25 mouse cellular contexts compared by ENCODE assay signal in genomic region chr3:39830488-39831056, GRCm38 (mm10).
DNase-seq lines count a peak whose midpoint lies in the region; ATAC-seq and TF ChIP-seq lines count a peak whose summit lies in the region.
"Had no signal": no experiment of that assay in that cellular context is flagged by ENCODE, and none has a peak within 500 bp of the region (broad histone marks: within the 10 kb centered on the region; RNA-seq: fewer than 3 reads in every experiment).

No protein-coding gene starts in this region.

- H3K4me2 ChIP-seq in CH12.LX (ENCODE audit: insufficient read depth, low read depth, poor library complexity, severe bottlenecking), result peak overlapping the region; percentile 33; the same call in 1 of the 2 replicates
- H3K4me2 ChIP-seq: heart, embryonic 11.5 days; hindbrain, embryonic 13.5 days; intestine, embryonic 15.5 days had no signal

- DNase-seq in CD4-positive helper T cell, adult 2 months (ENCODE audit: low read depth, low spot score), result peak; percentile 7
- peak; percentile 21 for DNase-seq in CH12.LX (ENCODE audit: extremely low read depth)
- no peak for DNase-seq in left cerebral cortex, adult 11 months (ENCODE audit: low spot score)
- no peak for DNase-seq in cerebellum, adult 8-10 months
- DNase-seq in retina, embryonic 14.5 days (ENCODE audit: low spot score), result no peak
- DNase-seq in kidney, adult 8-10 months, result no peak
- DNase-seq: adrenal gland, adult 8-10 months; adrenal gland, postnatal 25 days; B cell, adult 2 months; cerebellum, adult 11-12 months; cerebellum, adult 9-10 months; cerebellum, postnatal 14 days; forebrain, postnatal 0 days; gastrocnemius, adult 2 months; gastrocnemius, postnatal 14 days; heart, adult 11 months; kidney, adult 11 months; kidney, adult 9 months had no signal

- peaks cover 3 to 6% of the 10 kb centered on the region in 2 experiments; a peak in 2 of 4 replicates for H3K4me1 ChIP-seq in CH12.LX (ENCODE audit: control insufficient read depth in 1 of 2, insufficient read depth in 2 of 2)
- H3K4me1 ChIP-seq: hindbrain, embryonic 10.5 days; hindbrain, embryonic 13.5 days; intestine, embryonic 15.5 days had no signal

- TF ChIP-seq CTCF in CH12.LX (conservative IDR thresholded peaks at IDR 0.05 in 1 of 2, IDR thresholded peaks at IDR 0.05 in 1 of 2; ENCODE audit: low read depth in 2 of 2, low read length in 2 of 2), result no peak

- no peaks in the 10 kb centered on the region for H3K36me3 ChIP-seq in CH12.LX (replicated peaks in 1 of 2; ENCODE audit: control insufficient read depth in 1 of 2, insufficient read depth in 1 of 2, low read length in 1 of 2)
- H3K36me3 ChIP-seq: hindbrain, embryonic 10.5 days; hindbrain, embryonic 13.5 days; intestine, embryonic 15.5 days had no signal

- dilution Hi-C loops in CH12.LX (cut with MboI; ENCODE audit: extremely low pct_ligation_motif_present, extremely low pct_unique_long_range_greater_than_20kb, low sequenced_read_pairs), result no loop called here

- no peak for TF ChIP-seq EP300 in CH12.LX (IDR thresholded peaks at IDR 0.05; ENCODE audit: low read length)

- no peak for TF ChIP-seq RAD21 in CH12.LX (IDR thresholded peaks at IDR 0.05; ENCODE audit: low read depth, low read length)

- in situ Hi-C loops in CH12.LX (cut with MboI; ENCODE audit: low pct_ligation_motif_present, low pct_unique_long_range_greater_than_20kb, low sequenced_read_pairs), result loop anchor here (25.0 kb wide), 1 partner anchor 557 kb away; no protein-coding TSS in a partner anchor

- no peak for TF ChIP-seq POLR2A in CH12.LX (IDR thresholded peaks at IDR 0.05; ENCODE audit: low read depth, low read length)

- H3K4me3 ChIP-seq in CH12.LX (replicated peaks in 1 of 3; ENCODE audit: low read depth in 2 of 3, low read length in 2 of 3, poor library complexity in 1 of 3), result peak overlapping the region in 1 of 3 experiments; percentile 8
- H3K4me3 ChIP-seq: gastrocnemius, adult 2 months; hindbrain, embryonic 10.5 days; hindbrain, embryonic 13.5 days; intestine, embryonic 15.5 days had no signal

- H3K79me2 ChIP-seq in CH12.LX (replicated peaks; ENCODE audit: control insufficient read depth, extremely low read depth, insufficient read depth, poor library complexity, severe bottlenecking), result no peaks in the 10 kb centered on the region

- peak overlapping the region; percentile 47; the same call in 1 of the 2 replicates for H3K27ac ChIP-seq in CH12.LX (ENCODE audit: insufficient read depth, low read depth)
- H3K27ac ChIP-seq: gastrocnemius, adult 2 months; hindbrain, embryonic 10.5 days; hindbrain, embryonic 13.5 days; hindbrain, postnatal 0 days; intestine, embryonic 15.5 days had no signal

- H3K9me3 ChIP-seq in CH12.LX (replicated peaks; ENCODE audit: low read length), result no peaks in the 10 kb centered on the region
- H3K9me3 ChIP-seq: hindbrain, embryonic 10.5 days; hindbrain, embryonic 13.5 days; intestine, embryonic 15.5 days had no signal

- no peaks in the 10 kb centered on the region for H3K27me3 ChIP-seq in CH12.LX (replicated peaks)
- H3K27me3 ChIP-seq: hindbrain, embryonic 13.5 days; intestine, embryonic 15.5 days had no signal

- peak overlapping the region; percentile 34; the same call in 1 of the 2 replicates for H3K9ac ChIP-seq in CH12.LX (ENCODE audit: insufficient read depth, low read depth)
- H3K9ac ChIP-seq: forebrain, postnatal 0 days; hindbrain, embryonic 13.5 days; intestine, embryonic 15.5 days had no signal

- peak; percentile 68 to 69 for ATAC-seq in hematopoietic stem cell, adult 5-6 weeks (replicated peaks in 1 of 2; ENCODE audit: insufficient read depth in 1 of 2, low FRiP score in 2 of 2, low TSS enrichment in 1 of 2, low read depth in 1 of 2, poor library complexity in 2 of 2, severe bottlenecking in 2 of 2)
- ATAC-seq: forebrain, embryonic 14.5 days; forebrain, postnatal 0 days; hindbrain, postnatal 0 days; intestine, embryonic 15.5 days had no signal

TF ChIP-seq in CH12.LX, 34 proteins besides CTCF, POLR2A, EP300 and RAD21:
- TF ChIP-seq ZC3H11A (IDR thresholded peaks at IDR 0.05; ENCODE audit: low read depth, low read length) (no peak), USF2 (conservative IDR thresholded peaks at IDR 0.05; ENCODE audit: low read depth, low read length) (no peak), MAZ (IDR thresholded peaks at IDR 0.05; ENCODE audit: low read depth, low read length) (no peak), MEF2A (IDR thresholded peaks at IDR 0.05; ENCODE audit: borderline replicate concordance, low read depth, low read length) (no peak), SMC3 (IDR thresholded peaks at IDR 0.05; ENCODE audit: low read depth, low read length) (no peak), JUND (conservative IDR thresholded peaks at IDR 0.05; ENCODE audit: low read depth, low read length) (no peak), IRF4 (IDR thresholded peaks at IDR 0.05; ENCODE audit: low read depth, low read length) (peak; percentile 17; the same call in 1 of the 2 replicates), BHLHE40 (IDR thresholded peaks at IDR 0.05; ENCODE audit: low read depth, low read length) (peak; percentile 63; the same call in 1 of the 2 replicates), NRF1 (IDR thresholded peaks at IDR 0.05; ENCODE audit: low read depth, low read length) (no peak)

Comparison
In these comparisons a context has a peak if more than half of its experiments do, and no peak if none do; other contexts are left out.
1. DNase-seq: peak in CD4-positive helper T cell, adult 2 months (single experiment) and CH12.LX (single experiment); none in left cerebral cortex, adult 11 months (single experiment), cerebellum, adult 8-10 months (single experiment), retina, embryonic 14.5 days (single experiment) and kidney, adult 8-10 months (0 of 2).